Mouse (Mus musculus) embryonic stem cell, embryonic (primary cell): Measurements from ENCODE around the gene Scml2.
"Not testable (repeated sequence)": the region's sequence is repeated elsewhere in the genome, so short reads cannot be mapped to it uniquely, and the experiment has no call there.

Source experiments
- CTCF ChIA-PET, 4 experiments: fragments of 300-600 bp in 2 of 4; fragments of 350-600 bp in 2 of 4; sonication (Branson Sonifier 250); formaldehyde crosslinking; loops; one replicate each; lab custom pipeline; 2022; ENCODE audit warnings: inconsistent platforms in 2 of 4; lab: Charles Lee
- POLR2A ChIA-PET, 4 experiments: fragments of 300-600 bp in 2 of 4; fragments of 350-600 bp in 2 of 4; sonication (Branson Sonifier 250); formaldehyde crosslinking; loops; one replicate each; lab custom pipeline; 2022; ENCODE audit warnings: antibody characterized with exemption in 4 of 4, inconsistent platforms in 1 of 4; lab: Charles Lee

Scml2 gene

DNA sequence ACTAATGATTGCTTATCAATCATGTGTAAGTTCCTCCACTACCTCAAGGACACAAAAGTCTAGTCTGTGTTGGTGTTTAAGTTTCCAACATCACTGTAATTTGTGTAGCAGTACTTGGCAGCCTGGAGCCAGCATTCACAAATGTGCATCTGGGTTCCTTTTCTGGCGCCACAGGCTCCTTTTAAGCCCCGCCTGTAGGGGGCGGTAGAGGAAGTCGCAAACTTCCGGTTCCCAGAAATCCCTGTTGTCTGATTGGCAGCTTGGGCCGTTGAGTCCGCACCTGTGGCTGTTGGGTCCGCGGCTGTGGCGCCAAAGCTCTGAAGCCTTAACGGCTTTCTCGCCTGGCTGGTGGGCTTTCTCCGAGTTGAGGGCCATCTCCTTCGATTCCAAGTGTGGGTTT lies at the start of gene Scml2:
TSS of gene Scml2 (plus strand) at position 301 of the 400 bp plus-strand sequence.
- POLR2A ChIA-PET, CTCF ChIA-PET: not testable (repeated sequence)

GRCm38 (mm10) chrX:161075576-161075975 lies 41.4 kb upstream of the Scml2 start:
- POLR2A ChIA-PET, CTCF ChIA-PET: not testable (repeated sequence)

DNA sequence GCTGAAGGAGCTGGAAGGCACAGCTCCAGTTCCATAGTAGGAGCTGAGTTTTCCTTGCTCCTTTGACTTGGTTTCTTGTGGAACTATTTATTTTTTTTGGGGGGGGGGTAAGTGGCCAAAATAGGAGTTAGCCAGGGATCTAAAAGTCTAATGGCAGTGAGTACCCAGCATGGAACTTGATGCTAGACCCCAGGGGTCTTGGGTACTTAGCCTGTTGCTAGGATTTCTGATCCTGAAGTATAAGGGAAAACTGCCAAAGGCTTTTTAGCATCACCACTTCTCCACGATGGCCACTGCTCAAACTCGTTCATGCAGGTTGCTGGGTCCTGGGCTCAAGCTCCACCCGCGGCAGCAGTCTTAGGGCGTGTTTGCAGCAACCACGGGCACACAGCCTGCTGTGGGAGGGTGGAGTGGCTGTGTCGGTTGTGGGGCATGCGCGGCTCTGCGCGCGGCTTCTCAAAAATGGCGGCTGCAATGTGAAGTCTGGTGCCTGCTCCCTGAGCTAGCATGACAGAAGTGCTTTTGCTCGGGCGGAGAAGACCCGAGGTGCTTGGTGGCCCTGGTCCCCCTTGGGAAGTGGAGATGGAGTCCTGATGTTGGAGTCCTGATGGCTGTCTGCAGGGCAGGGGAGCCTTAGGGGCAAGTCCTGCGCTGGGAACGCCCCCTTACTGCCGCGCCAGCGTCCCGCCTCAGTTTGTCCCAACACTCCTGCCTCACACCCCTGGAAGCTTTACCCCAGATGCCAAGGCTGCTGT lies 45.5 kb downstream of the Scml2 start:
- CTCF ChIA-PET = interaction anchor here in 2 of 4 experiments (0.6 to 0.9 kb wide), 2 partner anchors 207 to 611 kb away, joined by 4 to 7 read pairs; no protein-coding TSS in a partner anchor
- POLR2A ChIA-PET = interaction anchor here in 2 of 4 experiments (0.6 to 1.2 kb wide), 4 partner anchors 11 to 1838 kb away, joined by 3 to 4 read pairs (median 3); no protein-coding TSS in a partner anchor

GRCm38 (mm10) chrX:161163069-161163416 lies 46.0 kb downstream of the Scml2 start:
- CTCF ChIA-PET = interaction anchor here in 1 of 4 experiments (0.9 kb wide), 1 partner anchor 208 kb away, joined by 7 read pairs; no protein-coding TSS in a partner anchor
- POLR2A ChIA-PET = interaction anchor here in 1 of 4 experiments (1.2 kb wide), 1 partner anchor 11 kb away, joined by 3 read pairs; no protein-coding TSS in a partner anchor

GRCm38 (mm10) chrX:161287156-161287555 lies 170.2 kb downstream of the Scml2 start, which contains the start of gene Gm15262:
Gm15262 (plus strand) TSS chrX:161287456.
- CTCF ChIA-PET, POLR2A ChIA-PET: not testable (repeated sequence)
